Mouse (Mus musculus): ENCODE measurements around the gene Ddn. TPM values are rescaled to one million over a fixed set of nuclear protein-coding genes. Genes with fewer than 3 reads are reported as not detected.

The Ddn gene
- polyA plus RNA-seq, 1 experiment from 2014 or later: 2.6 TPM

- no peak overlapping the region for H3K27ac ChIP-seq (ENCODE audit: low read length)
- no peak overlapping the region for H3K4me3 ChIP-seq (ENCODE audit: low read length)
- H3K36me3 ChIP-seq (ENCODE audit: insufficient read depth, low read length): no peaks in the 10 kb centered on the region
- no peak overlapping the region for H3K4me2 ChIP-seq (replicated peaks; ENCODE audit: low read depth, low read length)
- no peak for ATAC-seq (ENCODE audit: low FRiP score, low TSS enrichment)
- H3K4me1 ChIP-seq (ENCODE audit: insufficient read depth, low read length): peaks cover 30% of the 10 kb centered on the region
- no peak overlapping the region for H3K9ac ChIP-seq (replicated peaks; ENCODE audit: low read length)
- H3K27me3 ChIP-seq (ENCODE audit: insufficient read depth, low read length): peaks cover 99% of the 10 kb centered on the region
- H3K9me3 ChIP-seq (ENCODE audit: low read length): no peaks in the 10 kb centered on the region
- WGBS: 3% methylated on average over 8 of the region's 8 CpGs
Observed at GRCm38 (mm10) chr15:98802926-98803325, 6.4 kb downstream of the Ddn start.

- Histone ChIP-seq H3K27ac (ENCODE audit: low read length) (no peak overlapping the region), H3K36me3 (ENCODE audit: insufficient read depth, low read length) (no peaks in the 10 kb centered on the region), H3K9ac (replicated peaks; ENCODE audit: low read length) (no peak overlapping the region), H3K4me2 (replicated peaks; ENCODE audit: low read depth, low read length) (no peak overlapping the region), H3K4me1 (ENCODE audit: insufficient read depth, low read length) (peaks cover 7% of the 10 kb centered on the region; the same call in 1 of the 2 replicates), H3K27me3 (ENCODE audit: insufficient read depth, low read length) (peaks cover 98% of the 10 kb centered on the region), H3K9me3 (ENCODE audit: low read length) (no peaks in the 10 kb centered on the region), H3K4me3 (ENCODE audit: low read length) (no peak overlapping the region)
- ATAC-seq (ENCODE audit: low FRiP score, low TSS enrichment): peak; percentile 52; the same call in 1 of the 2 replicates
- WGBS: 8% methylated on average over 12 of the region's 12 CpGs
Observed at GRCm38 (mm10) chr15:98799396-98799795, 9.9 kb downstream of the Ddn start.

GRCm38 (mm10) chr15:98798903-98799302 lies 10.4 kb downstream of the Ddn start:
- H3K27ac ChIP-seq (ENCODE audit: low read length): no peak overlapping the region
- no peak overlapping the region for H3K4me2 ChIP-seq (replicated peaks; ENCODE audit: low read depth, low read length)
- 41% methylated on average over 3 of the region's 3 CpGs for WGBS
- peaks cover 99% of the 10 kb centered on the region for H3K27me3 ChIP-seq (ENCODE audit: insufficient read depth, low read length)
- no peaks in the 10 kb centered on the region for H3K9me3 ChIP-seq (ENCODE audit: low read length)
- peaks cover 7% of the 10 kb centered on the region; the same call in 1 of the 2 replicates for H3K4me1 ChIP-seq (ENCODE audit: insufficient read depth, low read length)
- H3K9ac ChIP-seq (replicated peaks; ENCODE audit: low read length): no peak overlapping the region
- no peaks in the 10 kb centered on the region for H3K36me3 ChIP-seq (ENCODE audit: insufficient read depth, low read length)
- H3K4me3 ChIP-seq (ENCODE audit: low read length): no peak overlapping the region
- ATAC-seq (ENCODE audit: low FRiP score, low TSS enrichment): no peak

- 1% methylated on average over 28 of the region's 28 CpGs for WGBS
- ATAC-seq (ENCODE audit: low FRiP score, low TSS enrichment): no peak
- no peak overlapping the region for H3K4me2 ChIP-seq (replicated peaks; ENCODE audit: low read depth, low read length)
Observed at GRCm38 (mm10) chr15:98797835-98798492, 11.3 kb downstream of the Ddn start.

GRCm38 (mm10) chr15:98796803-98797595 lies 12.3 kb downstream of the Ddn start:
- no peaks in the 10 kb centered on the region for H3K36me3 ChIP-seq (ENCODE audit: insufficient read depth, low read length)
- no peak overlapping the region for H3K27ac ChIP-seq (ENCODE audit: low read length)
- H3K4me1 ChIP-seq (ENCODE audit: insufficient read depth, low read length): peaks cover 17% of the 10 kb centered on the region
- H3K4me2 ChIP-seq (replicated peaks; ENCODE audit: low read depth, low read length): no peak overlapping the region
- H3K27me3 ChIP-seq (ENCODE audit: insufficient read depth, low read length): peaks cover 99% of the 10 kb centered on the region
- H3K9ac ChIP-seq (replicated peaks; ENCODE audit: low read length): no peak overlapping the region
- no peaks in the 10 kb centered on the region for H3K9me3 ChIP-seq (ENCODE audit: low read length)
- H3K4me3 ChIP-seq (ENCODE audit: low read length): no peak overlapping the region
- no peak for ATAC-seq (ENCODE audit: low FRiP score, low TSS enrichment)
- WGBS: 2% methylated on average over 12 of the region's 13 CpGs

More at GRCm38 (mm10) chr15:98797835-98798492, 11.3 kb downstream of the Ddn start:
- Histone ChIP-seq H3K4me3 (ENCODE audit: low read length) (no peak overlapping the region), H3K4me1 (ENCODE audit: insufficient read depth, low read length) (peaks cover 9% of the 10 kb centered on the region), H3K9me3 (ENCODE audit: low read length) (no peaks in the 10 kb centered on the region), H3K27me3 (ENCODE audit: insufficient read depth, low read length) (peaks cover 99% of the 10 kb centered on the region), H3K9ac (replicated peaks; ENCODE audit: low read length) (no peak overlapping the region), H3K27ac (ENCODE audit: low read length) (no peak overlapping the region), H3K36me3 (ENCODE audit: insufficient read depth, low read length) (no peaks in the 10 kb centered on the region)

- 2% methylated on average over 13 of the region's 13 CpGs for WGBS
- peaks cover 33% of the 10 kb centered on the region for H3K4me1 ChIP-seq (ENCODE audit: insufficient read depth, low read length)
- H3K27me3 ChIP-seq (ENCODE audit: insufficient read depth, low read length): peaks cover 100% of the 10 kb centered on the region
- H3K9me3 ChIP-seq (ENCODE audit: low read length): no peaks in the 10 kb centered on the region
- peak overlapping the region; percentile 26; the same call in 1 of the 2 replicates for H3K4me3 ChIP-seq (ENCODE audit: low read length)
- H3K4me2 ChIP-seq (replicated peaks; ENCODE audit: low read depth, low read length): peak overlapping the region; percentile 33; the same call in 1 of the 2 replicates
- ATAC-seq (ENCODE audit: low FRiP score, low TSS enrichment): no peak
- H3K27ac ChIP-seq (ENCODE audit: low read length): no peak overlapping the region
- no peak overlapping the region for H3K9ac ChIP-seq (replicated peaks; ENCODE audit: low read length)
- no peaks in the 10 kb centered on the region for H3K36me3 ChIP-seq (ENCODE audit: insufficient read depth, low read length)
Observed at GRCm38 (mm10) chr15:98793141-98793698, 16.1 kb downstream of the Ddn start.

GRCm38 (mm10) chr15:98792233-98793020 lies 16.9 kb downstream of the Ddn start:
- Histone ChIP-seq H3K9ac (replicated peaks; ENCODE audit: low read length) (no peak overlapping the region), H3K4me3 (ENCODE audit: low read length) (peak overlapping the region; percentile 26), H3K9me3 (ENCODE audit: low read length) (no peaks in the 10 kb centered on the region), H3K4me1 (ENCODE audit: insufficient read depth, low read length) (peaks cover 29% of the 10 kb centered on the region), H3K36me3 (ENCODE audit: insufficient read depth, low read length) (no peaks in the 10 kb centered on the region), H3K27ac (ENCODE audit: low read length) (no peak overlapping the region), H3K4me2 (replicated peaks; ENCODE audit: low read depth, low read length) (peak overlapping the region; percentile 33), H3K27me3 (ENCODE audit: insufficient read depth, low read length) (peaks cover 100% of the 10 kb centered on the region)
- under 1% methylated on average over 74 of the region's 75 CpGs for WGBS
- ATAC-seq (ENCODE audit: low FRiP score, low TSS enrichment): no peak

GRCm38 (mm10) chr15:98791771-98792170 lies 17.5 kb downstream of the Ddn start:
- peaks cover 96% of the 10 kb centered on the region for H3K27me3 ChIP-seq (ENCODE audit: insufficient read depth, low read length)
- WGBS: 2% methylated on average over 23 of the region's 23 CpGs
- H3K27ac ChIP-seq (ENCODE audit: low read length): no peak overlapping the region
- peak overlapping the region; percentile 11; the same call in 1 of the 2 replicates for H3K4me3 ChIP-seq (ENCODE audit: low read length)
- no peak for ATAC-seq (ENCODE audit: low FRiP score, low TSS enrichment)
- H3K36me3 ChIP-seq (ENCODE audit: insufficient read depth, low read length): no peaks in the 10 kb centered on the region
- H3K4me1 ChIP-seq (ENCODE audit: insufficient read depth, low read length): peaks cover 29% of the 10 kb centered on the region
- no peak overlapping the region for H3K9ac ChIP-seq (replicated peaks; ENCODE audit: low read length)
- no peaks in the 10 kb centered on the region for H3K9me3 ChIP-seq (ENCODE audit: low read length)
- H3K4me2 ChIP-seq (replicated peaks; ENCODE audit: low read depth, low read length): no peak overlapping the region

GRCm38 (mm10) chr15:98791221-98791620 lies 18.1 kb downstream of the Ddn start:
- peak overlapping the region; percentile 26 for H3K4me3 ChIP-seq (ENCODE audit: low read length)
- no peak overlapping the region for H3K27ac ChIP-seq (ENCODE audit: low read length)
- H3K9ac ChIP-seq (replicated peaks; ENCODE audit: low read length): no peak overlapping the region
- ATAC-seq (ENCODE audit: low FRiP score, low TSS enrichment): no peak
- no peaks in the 10 kb centered on the region for H3K36me3 ChIP-seq (ENCODE audit: insufficient read depth, low read length)
- H3K27me3 ChIP-seq (ENCODE audit: insufficient read depth, low read length): peaks cover 91% of the 10 kb centered on the region
- WGBS: under 1% methylated on average over 12 of the region's 12 CpGs
- peaks cover 29% of the 10 kb centered on the region for H3K4me1 ChIP-seq (ENCODE audit: insufficient read depth, low read length)
- H3K9me3 ChIP-seq (ENCODE audit: low read length): no peaks in the 10 kb centered on the region
- H3K4me2 ChIP-seq (replicated peaks; ENCODE audit: low read depth, low read length): peak overlapping the region; percentile 42

Data from kidney, embryonic 16.5 days (tissue).